Mouse (Mus musculus) neural tube, embryonic 14.5 days (tissue): ENCODE measurements at regions not wholly inside any gene's neighbourhood (a gene's known extent, or its start where the extent isn't known, plus 50 kb on each side); places are given as distances from the start of the nearest gene placed in this dataset.
A peak's percentile ranks its signal among the peaks of the same experiment; 100 is the strongest.

Experiments used
- ATAC-seq: fragments of 200-750 bp; cut with Nextera tagmentation; 2 replicates; pipeline ENCODE4 v1.8.0; 2017; ENCODE audit warnings: low read depth, mild to moderate bottlenecking, moderate TSS enrichment, moderate library complexity
- H3K27ac ChIP-seq: fragments of 300-500 bp; sonication (generic); 2 replicates; pipeline ENCODE4 v1.5.1; 2014; ENCODE audit warnings: low read depth, mild to moderate bottlenecking, control low read depth, low read length, moderate library complexity, mixed read lengths
- H3K27me3 ChIP-seq: fragments of 300-500 bp; sonication (generic); 2 replicates; pipeline ENCODE4 v1.6.1; 2014; ENCODE audit warnings: low read length; ENCODE audit not compliant: control insufficient read depth, insufficient read depth
- H3K36me3 ChIP-seq: fragments of 300-500 bp; sonication (generic); 2 replicates; pipeline ENCODE4 v1.6.1; 2014; ENCODE audit warnings: low read length, mixed read lengths; ENCODE audit not compliant: control insufficient read depth, insufficient read depth
- H3K4me1 ChIP-seq: fragments of 300-500 bp; sonication (generic); 2 replicates; pipeline ENCODE4 v1.6.1; 2014; ENCODE audit warnings: low read length; ENCODE audit not compliant: control insufficient read depth, insufficient read depth
- H3K4me2 ChIP-seq: fragments of 300-500 bp; sonication (generic); 2 replicates; pipeline ENCODE4 v1.6.1; 2014; ENCODE audit warnings: mild to moderate bottlenecking, low read depth, low read length, control low read depth
- H3K4me3 ChIP-seq: fragments of 300-500 bp; sonication (generic); 2 replicates; pipeline ENCODE4 v1.5.1; 2014; ENCODE audit warnings: low read depth, low read length, control low read depth, mixed read lengths
- H3K9ac ChIP-seq: fragments of 300-500 bp; sonication (generic); replicated peaks from 2 replicates; pipeline ENCODE4 v1.6.1; 2014; ENCODE audit warnings: low read depth, mild to moderate bottlenecking, control low read depth, low read length, mixed read lengths
- H3K9me3 ChIP-seq: fragments of 300-500 bp; sonication (generic); 2 replicates; pipeline ENCODE4 v1.6.1; 2016; ENCODE audit warnings: low read length; ENCODE audit not compliant: control insufficient read depth
- whole genome bisulfite sequencing: fragments of 180-500 bp; shearing (Covaris S2); extraction: QIAGEN DNeasy Blood & Tissue Kit; methylation state at CpG from one replicate; pipeline ENCODE4 v1.1.7; 2014; 5-methylcytosine and 5-hydroxymethylcytosine counted together

GRCm38 (mm10) chr3:16431082-16431818, 425.0 kb upstream of the Gm5150 start:
- no peak overlapping the region for H3K9ac ChIP-seq
- no peaks in the 10 kb centered on the region for H3K9me3 ChIP-seq
- ATAC-seq = peak; percentile 92
- 27% methylated on average over 3 of the region's 3 CpGs for WGBS
- no peak overlapping the region; the same call in 1 of the 2 replicates for H3K27ac ChIP-seq
- no peaks in the 10 kb centered on the region for H3K36me3 ChIP-seq
- H3K27me3 ChIP-seq = no peaks in the 10 kb centered on the region
- no peaks in the 10 kb centered on the region for H3K4me1 ChIP-seq
- no peak overlapping the region for H3K4me2 ChIP-seq
- no peak overlapping the region for H3K4me3 ChIP-seq
